Mouse (Mus musculus) intestine, postnatal 0 days (tissue): ENCODE results near the gene Brix1. TPM values are rescaled to one million over a fixed set of nuclear protein-coding genes. Genes with fewer than 3 reads are reported as not detected.
A peak's percentile ranks its signal among the peaks of the same experiment; 100 is the strongest.

ENCODE experiments used
- ATAC-seq: fragments of 200-750 bp; cut with Nextera tagmentation; 2 replicates; pipeline ENCODE4 v1.8.0; 2017; ENCODE audit warnings: mild to moderate bottlenecking, moderate TSS enrichment, moderate library complexity
- H3K27ac ChIP-seq: fragments of 300-500 bp; sonication (generic); 2 replicates; pipeline ENCODE4 v1.5.1; 2014; ENCODE audit warnings: mild to moderate bottlenecking, low read depth, low read length, moderate library complexity
- H3K27me3 ChIP-seq: fragments of 300-500 bp; sonication (generic); replicated peaks from 2 replicates; pipeline ENCODE4 v1.6.1; 2014; ENCODE audit warnings: low read length, mixed read lengths; ENCODE audit not compliant: control insufficient read depth, insufficient read depth
- H3K36me3 ChIP-seq: fragments of 300-500 bp; sonication (generic); 2 replicates; pipeline ENCODE4 v1.6.1; 2014; ENCODE audit warnings: mild to moderate bottlenecking, moderate library complexity; ENCODE audit not compliant: control insufficient read depth, insufficient read depth
- H3K4me1 ChIP-seq: fragments of 300-500 bp; sonication (generic); replicated peaks from 2 replicates; pipeline ENCODE4 v1.6.1; 2014; ENCODE audit warnings: antibody characterized with exemption, low read length, mixed read lengths; ENCODE audit not compliant: control insufficient read depth, insufficient read depth
- H3K4me2 ChIP-seq: fragments of 300-500 bp; sonication (generic); replicated peaks from 2 replicates; pipeline ENCODE4 v1.6.1; 2014; ENCODE audit warnings: low read depth, mild to moderate bottlenecking, moderate library complexity
- H3K4me3 ChIP-seq: fragments of 300-500 bp; sonication (generic); 2 replicates; pipeline ENCODE4 v1.5.1; 2014; ENCODE audit warnings: low read depth, low read length
- H3K9ac ChIP-seq: fragments of 300-500 bp; sonication (generic); 2 replicates; pipeline ENCODE4 v1.6.1; 2014; ENCODE audit warnings: mild to moderate bottlenecking, low read depth, low read length
- H3K9me3 ChIP-seq: fragments of 300-500 bp; sonication (generic); 2 replicates; pipeline ENCODE4 v1.6.1; 2016; ENCODE audit warnings: mixed run types; ENCODE audit not compliant: control insufficient read depth
- CTCF ChIP-seq: sonication (generic); IDR thresholded peaks from 2 replicates; pipeline ENCODE4 v1.5.1; 2016; ENCODE audit warnings: low read depth, mild to moderate bottlenecking, control low read depth, antibody characterized with exemption, moderate library complexity
- WGBS: fragments of 180-500 bp; shearing (Covaris S2); extraction: QIAGEN DNeasy Blood & Tissue Kit; methylation state at CpG from one replicate; pipeline ENCODE4 v1.1.7; 2014; 5-methylcytosine and 5-hydroxymethylcytosine counted together
- polyA plus RNA-seq: library from polyadenylated mRNA; unstranded; fragments of >200 nt; fragmentation: Nextera tagmentation; extraction: Ambion mirVana; gene quantifications from 2 replicates; pipeline ENCODE4 v1.2.1, GENCODE M21; 2015

Gene Brix1
- polyA plus RNA-seq, 1 experiment from 2014 or later: 65.4 TPM

DNA sequence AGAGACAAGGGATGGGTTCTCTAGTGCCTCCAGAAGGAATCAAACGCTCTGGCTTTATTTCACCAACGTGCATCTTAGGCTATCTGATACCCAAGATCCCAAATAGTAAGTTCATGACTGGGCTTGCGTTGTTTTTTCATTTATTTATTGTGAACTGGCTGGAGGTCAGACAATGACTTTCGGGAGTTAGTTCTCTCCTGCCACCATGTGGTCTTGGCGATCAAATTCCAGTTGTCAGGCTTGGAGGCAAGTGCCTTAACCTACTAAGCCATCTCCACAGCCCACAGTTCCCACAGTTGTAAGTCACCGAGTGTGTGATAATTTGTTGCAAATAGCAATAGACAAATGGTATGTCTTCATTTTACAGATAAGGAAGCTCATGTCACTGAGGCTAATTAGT, 45.8 kb downstream of the Brix1 start:
- Histone ChIP-seq H3K4me2 (no peak overlapping the region), H3K9me3 (no peaks in the 10 kb centered on the region), H3K4me1 (no peaks in the 10 kb centered on the region), H3K4me3 (no peak overlapping the region), H3K27ac (no peak overlapping the region), H3K27me3 (no peaks in the 10 kb centered on the region), H3K36me3 (no peaks in the 10 kb centered on the region; the same call in 1 of the 2 replicates), H3K9ac (no peak overlapping the region)
- 73% methylated on average over 6 of the region's 6 CpGs for WGBS
- peak; percentile 36 for TF ChIP-seq CTCF
- ATAC-seq: no peak

DNA sequence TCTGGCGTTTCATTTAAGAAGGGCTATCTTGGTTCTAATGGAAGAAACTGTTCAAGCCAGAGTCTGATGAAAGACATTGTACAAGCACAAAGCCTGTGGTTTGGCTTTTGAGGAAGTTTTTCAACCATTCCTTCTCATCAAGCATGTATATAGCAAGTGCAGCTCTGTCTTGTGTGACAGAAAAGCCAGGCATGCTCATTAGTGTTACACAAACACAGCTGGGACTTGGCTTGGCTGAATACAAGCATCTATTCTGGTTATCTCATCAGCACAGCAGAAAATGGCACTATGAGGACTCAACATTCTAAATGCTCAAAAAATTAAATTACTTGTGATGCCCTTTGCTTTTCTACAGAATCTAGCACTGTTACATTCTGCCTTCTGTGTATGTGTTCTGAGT, 48.9 kb downstream of the Brix1 start:
- ATAC-seq: no peak
- H3K4me1 ChIP-seq: no peaks in the 10 kb centered on the region
- no peak overlapping the region for H3K4me3 ChIP-seq
- H3K27ac ChIP-seq: no peak overlapping the region
- H3K9me3 ChIP-seq: no peaks in the 10 kb centered on the region
- WGBS: 77% methylated on average over 1 of the region's 1 CpGs
- no peak overlapping the region for H3K9ac ChIP-seq
- H3K27me3 ChIP-seq: no peaks in the 10 kb centered on the region
- no peak overlapping the region for H3K4me2 ChIP-seq
- H3K36me3 ChIP-seq: no peaks in the 10 kb centered on the region
- TF ChIP-seq CTCF: no peak

DNA sequence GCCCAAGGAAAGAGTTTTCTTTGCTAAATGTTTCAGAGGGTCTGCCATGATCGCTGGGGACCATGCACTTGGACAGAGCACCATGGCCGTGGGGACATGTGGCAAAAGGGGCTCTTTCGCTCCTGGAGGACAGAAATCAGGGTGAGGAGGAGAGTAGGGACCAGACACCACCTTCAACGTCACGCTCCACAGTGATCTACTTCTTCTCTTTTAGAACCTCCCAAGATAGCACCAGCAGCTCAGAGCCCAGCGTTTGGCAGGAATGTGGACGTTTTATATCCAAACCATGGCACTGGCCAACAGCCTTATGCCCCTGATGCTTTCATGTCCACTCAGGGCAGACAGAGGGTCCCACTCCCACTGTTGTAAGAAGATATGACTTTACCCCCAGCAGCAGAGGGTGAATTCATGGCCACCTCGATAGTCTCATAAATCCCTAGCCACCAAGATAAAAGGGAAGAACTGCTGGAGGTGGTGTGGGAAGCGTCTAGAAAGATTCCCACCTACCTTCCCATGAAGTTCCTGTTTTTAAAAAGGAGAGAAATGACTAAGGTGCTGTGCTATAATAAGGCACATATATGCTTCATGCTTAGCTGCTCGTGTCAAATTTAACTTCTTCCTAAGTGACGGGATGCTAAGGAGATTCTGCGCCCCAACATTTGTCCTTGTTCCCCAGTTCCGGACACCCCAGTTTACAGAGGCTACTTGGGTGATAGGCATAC, 59.0 kb downstream of the Brix1 start:
- H3K27me3 ChIP-seq: no peaks in the 10 kb centered on the region
- no peak overlapping the region for H3K27ac ChIP-seq
- no peaks in the 10 kb centered on the region for H3K9me3 ChIP-seq
- H3K4me2 ChIP-seq: no peak overlapping the region
- WGBS: 92% methylated on average over 13 of the region's 13 CpGs
- H3K36me3 ChIP-seq: no peaks in the 10 kb centered on the region
- H3K4me3 ChIP-seq: no peak overlapping the region
- H3K4me1 ChIP-seq: no peaks in the 10 kb centered on the region
- no peak overlapping the region for H3K9ac ChIP-seq
- TF ChIP-seq CTCF: no peak
- ATAC-seq: no peak

DNA sequence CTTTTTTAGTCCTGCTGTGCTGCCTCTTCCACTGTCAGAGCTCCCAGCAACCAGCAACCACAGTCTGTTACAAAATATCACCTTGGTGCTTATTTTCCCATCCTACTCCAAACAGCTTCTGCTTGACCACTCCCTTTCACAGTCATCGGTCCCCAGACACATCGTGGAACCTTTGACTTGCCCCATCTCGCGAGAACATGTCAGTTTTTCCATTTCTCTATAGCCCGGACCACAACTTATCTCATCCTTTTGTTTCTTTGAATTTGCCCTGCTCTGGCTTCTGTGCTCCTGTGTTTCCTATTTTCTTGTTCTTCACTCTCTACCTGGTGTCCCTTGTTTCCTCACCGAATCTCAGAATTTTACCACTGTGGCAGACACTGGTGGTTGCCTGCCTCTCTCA, 59.6 kb downstream of the Brix1 start:
- Histone ChIP-seq H3K4me1 (no peaks in the 10 kb centered on the region), H3K36me3 (no peaks in the 10 kb centered on the region), H3K4me3 (no peak overlapping the region), H3K9ac (no peak overlapping the region), H3K9me3 (no peaks in the 10 kb centered on the region), H3K4me2 (no peak overlapping the region), H3K27me3 (no peaks in the 10 kb centered on the region), H3K27ac (no peak overlapping the region)
- 93% methylated on average over 6 of the region's 6 CpGs for WGBS
- no peak for TF ChIP-seq CTCF
- no peak for ATAC-seq

Other genes with a start within 250 kb of the Brix1 start
- gene Gm21973, start 160.6 kb downstream of the Brix1 start, polyA plus RNA-seq: 1.9 TPM in 1 of 2 replicates, not detected in the other
- gene Agxt2, start 127.4 kb downstream of the Brix1 start, polyA plus RNA-seq: 1.1 and 1.3 TPM in 2 replicates
- gene Dnajc21, start 15.4 kb downstream of the Brix1 start, polyA plus RNA-seq: 9.3 and 10.4 TPM in 2 replicates
- gene Rad1, start 71 bp upstream of the Brix1 start, polyA plus RNA-seq: 10.6 and 13.1 TPM in 2 replicates
- not detected in 2 replicates for gene Ttc23l, start 72.7 kb upstream of the Brix1 start, polyA plus RNA-seq
- 6.2 and 6.9 TPM in 2 replicates for gene Rai14, start 228.7 kb upstream of the Brix1 start, polyA plus RNA-seq